Mouse (Mus musculus) left cerebral cortex, postnatal 4 days (tissue): ENCODE measurements at regions not wholly inside any gene's neighbourhood (a gene's known extent, or its start where the extent isn't known, plus 50 kb on each side); places are given as distances from the start of the nearest gene placed in this dataset.
A peak's percentile ranks its signal among the peaks of the same experiment; 100 is the strongest.

ENCODE experiments used
- DNase-seq: peaks from one replicate; pipeline ENCODE4 v3.0.0-alpha.2; 2022
- intact Hi-C: fragments of 180-260 bp; cut with DNase I; formaldehyde crosslinking; loops from one replicate; pipeline ENCODE4 v1.15.1; 2025

- DNase-seq = no peak
- intact Hi-C loops = no loop called here
Observed at GRCm38 (mm10) chr10:118621546-118621945, 180.7 kb downstream of the Ifng start.

GRCm38 (mm10) chr10:118622131-118622530 is 181.3 kb downstream of the Ifng start:
- no peak for DNase-seq
- intact Hi-C loops = no loop called here

GRCm38 (mm10) chr10:118622916-118623315 is 182.1 kb downstream of the Ifng start:
- no peak for DNase-seq
- intact Hi-C loops = no loop called here

GRCm38 (mm10) chr10:118624368-118624767 is 183.5 kb downstream of the Ifng start:
- intact Hi-C loops = no loop called here
- DNase-seq = no peak

GRCm38 (mm10) chr10:118628000-118628399 is 187.2 kb downstream of the Ifng start:
- no peak for DNase-seq
- intact Hi-C loops = no loop called here

GRCm38 (mm10) chr10:118629360-118630040 is 188.7 kb downstream of the Ifng start:
- intact Hi-C loops = no loop called here
- DNase-seq = no peak

- DNase-seq = no peak
- intact Hi-C loops = no loop called here
Observed at GRCm38 (mm10) chr10:118631786-118632185, 190.9 kb downstream of the Ifng start.

GRCm38 (mm10) chr10:118632187-118632586 is 191.3 kb downstream of the Ifng start:
- DNase-seq = no peak
- intact Hi-C loops = no loop called here

GRCm38 (mm10) chr10:118633429-118633828 is 192.6 kb downstream of the Ifng start:
- DNase-seq = no peak
- intact Hi-C loops = no loop called here

- DNase-seq = no peak
- intact Hi-C loops = no loop called here
Observed at GRCm38 (mm10) chr10:118639097-118639496, 198.3 kb downstream of the Ifng start.

- intact Hi-C loops = loop anchor here (5.0 kb wide), 2 partner anchors 127 to 222 kb away; no protein-coding TSS in a partner anchor
- DNase-seq = peak; percentile 84
Observed at GRCm38 (mm10) chr10:118640121-118640809, 199.4 kb downstream of the Ifng start.

- DNase-seq = peak; percentile 78
- intact Hi-C loops = loop anchor here (5.0 kb wide), 2 partner anchors 126 to 221 kb away; no protein-coding TSS in a partner anchor
Observed at GRCm38 (mm10) chr10:118640810-118641427, 200.1 kb downstream of the Ifng start.

- intact Hi-C loops = loop anchor here (5.0 kb wide), 2 partner anchors 124 to 219 kb away; no protein-coding TSS in a partner anchor
Observed at GRCm38 (mm10) chr10:118643622-118644021, 202.8 kb downstream of the Ifng start.

GRCm38 (mm10) chr10:118648111-118648510 is 207.3 kb downstream of the Ifng start:
- DNase-seq = peak; percentile 85
- intact Hi-C loops = no loop called here

More at GRCm38 (mm10) chr10:118643622-118644021, 202.8 kb downstream of the Ifng start:
- DNase-seq = no peak

GRCm38 (mm10) chr10:118656561-118656960 is 213.4 kb downstream of the Dyrk2 start:
- no peak for DNase-seq
- intact Hi-C loops = no loop called here

- intact Hi-C loops = no loop called here
- DNase-seq = no peak
Observed at GRCm38 (mm10) chr10:118666009-118666408, 204.0 kb downstream of the Dyrk2 start.

- peak; percentile 29 for DNase-seq
- intact Hi-C loops = no loop called here
Observed at GRCm38 (mm10) chr10:118675816-118676465, 194.1 kb downstream of the Dyrk2 start.

- intact Hi-C loops = no loop called here
- no peak for DNase-seq
Observed at GRCm38 (mm10) chr10:118678750-118679418, 191.1 kb downstream of the Dyrk2 start.

GRCm38 (mm10) chr10:118679507-118679906 is 190.5 kb downstream of the Dyrk2 start:
- DNase-seq = no peak
- intact Hi-C loops = no loop called here

- peak; percentile 59 for DNase-seq
- intact Hi-C loops = no loop called here
Observed at GRCm38 (mm10) chr10:118680896-118681295, 189.1 kb downstream of the Dyrk2 start.

- intact Hi-C loops = no loop called here
- DNase-seq = no peak
Observed at GRCm38 (mm10) chr10:118683356-118683755, 186.7 kb downstream of the Dyrk2 start.
